ENCODE assay signal across 14 mouse cellular contexts in the genomic region with DNA sequence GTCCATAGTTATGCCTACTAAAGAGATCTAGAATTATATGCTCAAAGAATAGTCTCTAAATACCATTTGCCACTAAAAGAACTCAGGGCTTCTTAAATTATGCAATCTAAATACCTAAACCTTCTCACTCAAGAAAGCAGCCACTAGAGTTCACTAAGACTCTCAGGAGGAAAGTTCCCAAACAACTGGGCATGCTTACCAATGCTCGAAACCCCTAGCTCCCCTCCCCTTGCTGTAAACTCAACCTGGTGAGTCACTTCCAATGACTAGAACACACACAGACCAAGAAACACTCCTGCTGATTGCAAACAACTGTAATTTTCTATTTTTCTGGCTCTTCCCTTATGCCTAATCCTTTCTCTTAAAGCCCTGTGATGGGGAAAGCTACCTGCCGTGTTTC. TPM values are rescaled to one million over a fixed set of nuclear protein-coding genes. Genes with fewer than 3 reads are reported as not detected.
DNase-seq lines count a peak whose midpoint lies in the region.
"Had no signal": no experiment of that assay in that cellular context is flagged by ENCODE, and none has a peak within 500 bp of the region (broad histone marks: within the 10 kb centered on the region; RNA-seq: fewer than 3 reads in every experiment).

No protein-coding gene starts in this region.

- DNase-seq in lung, postnatal 14 days: peak; percentile 18
- no peak for DNase-seq in lung, postnatal 4 days
- DNase-seq in Muller cell, postnatal 12 days (ENCODE audit: inconsistent ontology term): peak; percentile 7
- DNase-seq in fibroblast of lung, adult 2 months (ENCODE audit: low read depth): peak; percentile 54
- no peak for DNase-seq in kidney, adult 11 months
- DNase-seq in urinary bladder, adult 2 months (ENCODE audit: low spot score): no peak
- DNase-seq: adrenal gland, adult 2 months; adrenal gland, postnatal 25 days; B cell, adult 2 months; cerebellum, adult 2 months; cerebellum, postnatal 14 days; gastrocnemius, postnatal 14 days; heart, adult 2 months; heart, postnatal 14 days had no signal

RNA-seq across cellular contexts. Expression of a gene that starts 33.9 kb away (rescaled TPM):
- polyA plus RNA-seq in urinary bladder, adult 2 months (2012; rRNA removed): 9.0 and 12.3 TPM in 2 replicates

Comparison
In these comparisons a context has a peak if more than half of its experiments do, and no peak if none do; other contexts are left out.
1. DNase-seq: peak in lung, postnatal 14 days (single experiment), Muller cell, postnatal 12 days (single experiment) and fibroblast of lung, adult 2 months (single experiment); none in lung, postnatal 4 days (0 of 2), kidney, adult 11 months (single experiment) and urinary bladder, adult 2 months (single experiment).